ENCODE assay signal across 13 mouse cellular contexts in genomic region chr17:4353018-4353417, GRCm38 (mm10).
"Had no signal": no experiment of that assay in that cellular context is flagged by ENCODE, and none has a peak within 500 bp of the region (broad histone marks: within the 10 kb centered on the region; RNA-seq: fewer than 3 reads in every experiment).

No protein-coding gene starts in this region.

- DNase-seq: gastrocnemius, adult 2 months; gastrocnemius, postnatal 10 days; gastrocnemius, postnatal 25 days; heart, adult 18-20 months; heart, postnatal 10 days; heart, postnatal 4 days; kidney, adult 18-20 months; kidney, adult 8-10 months; kidney, postnatal 10 days; kidney, postnatal 25 days; kidney, postnatal 4 days; liver; liver, embryonic 13.5 days had no signal
